In genomic region chr5:81568743-81569142, GRCm38 (mm10) we compare ENCODE assay signal across 15 mouse cellular contexts.
DNase-seq lines count a peak whose midpoint lies in the region; ATAC-seq and TF ChIP-seq lines count a peak whose summit lies in the region.
"Had no signal": no experiment of that assay in that cellular context is flagged by ENCODE, and none has a peak within 500 bp of the region (broad histone marks: within the 10 kb centered on the region; RNA-seq: fewer than 3 reads in every experiment).

No protein-coding gene starts in this region.

- peak; percentile 15 for DNase-seq in heart, adult 8-10 months (ENCODE audit: low spot score)
- DNase-seq in heart, postnatal 4 days, result no peak
- peak; percentile 24 for DNase-seq in lung, postnatal 36 days
- DNase-seq in lung, postnatal 10 days, result no peak
- peak; percentile 11 to 27 for DNase-seq in heart, postnatal 36 days
- DNase-seq in yolk sac, embryonic 10.5 days (ENCODE audit: low spot score), result no peak
- no peak for DNase-seq in forebrain, postnatal 0 days
- DNase-seq: right cerebral cortex, postnatal 14 days; thymus, adult 18-20 months had no signal

- H3K4me3 ChIP-seq in forebrain, postnatal 0 days (ENCODE audit: low read depth, low read length), result no peak overlapping the region
- H3K4me3 ChIP-seq: forebrain, embryonic 13.5 days; hindbrain, embryonic 13.5 days; midbrain, embryonic 12.5 days; myocyte had no signal

- no peak overlapping the region for H3K27ac ChIP-seq in forebrain, postnatal 0 days (ENCODE audit: low read depth, low read length)
- H3K27ac ChIP-seq: forebrain, embryonic 13.5 days; hindbrain, embryonic 13.5 days; midbrain, embryonic 12.5 days had no signal

- H3K9ac ChIP-seq in forebrain, postnatal 0 days, result no peak overlapping the region
- H3K9ac ChIP-seq: forebrain, embryonic 13.5 days; hindbrain, embryonic 13.5 days; midbrain, embryonic 12.5 days had no signal

- no peaks in the 10 kb centered on the region for H3K27me3 ChIP-seq in forebrain, postnatal 0 days (ENCODE audit: insufficient read depth, low read length)
- H3K27me3 ChIP-seq: forebrain, embryonic 13.5 days; hindbrain, embryonic 13.5 days; midbrain, embryonic 12.5 days; Patski had no signal

- intact Hi-C loops in heart, postnatal 36 days (cut with DNase I), result no loop called here

- no peaks in the 10 kb centered on the region for H3K4me1 ChIP-seq in forebrain, postnatal 0 days (ENCODE audit: insufficient read depth)
- H3K4me1 ChIP-seq: forebrain, embryonic 13.5 days; hindbrain, embryonic 13.5 days; midbrain, embryonic 12.5 days had no signal

- H3K4me2 ChIP-seq in forebrain, postnatal 0 days (ENCODE audit: low read depth), result no peak overlapping the region
- H3K4me2 ChIP-seq: forebrain, embryonic 13.5 days; hindbrain, embryonic 13.5 days; midbrain, embryonic 12.5 days had no signal

- WGBS in forebrain, postnatal 0 days, result 68% methylated on average over 1 of the region's 1 CpGs

- ATAC-seq in forebrain, postnatal 0 days, result no peak
- ATAC-seq: forebrain, embryonic 13.5 days; lung, postnatal 0 days; Patski had no signal

- no peak for TF ChIP-seq CTCF in forebrain, postnatal 0 days (IDR thresholded peaks at IDR 0.05; ENCODE audit: low read depth)

- no peaks in the 10 kb centered on the region for H3K9me3 ChIP-seq in forebrain, postnatal 0 days (ENCODE audit: low read length)
- H3K9me3 ChIP-seq: forebrain, embryonic 13.5 days; hindbrain, embryonic 13.5 days; midbrain, embryonic 12.5 days had no signal

- H3K36me3 ChIP-seq in forebrain, postnatal 0 days (ENCODE audit: insufficient read depth), result no peaks in the 10 kb centered on the region
- H3K36me3 ChIP-seq: hindbrain, embryonic 13.5 days; midbrain, embryonic 12.5 days had no signal

Comparison
In these comparisons a context has a peak if more than half of its experiments do, and no peak if none do; other contexts are left out.
1. DNase-seq: peak in heart, adult 8-10 months (single experiment), lung, postnatal 36 days (single experiment) and heart, postnatal 36 days (2 of 2); none in heart, postnatal 4 days (single experiment), lung, postnatal 10 days (single experiment), yolk sac, embryonic 10.5 days (single experiment) and forebrain, postnatal 0 days (single experiment).